Mouse (Mus musculus): ENCODE results near the gene Iqsec1.

Iqsec1 gene

GRCm38 (mm10) chr6:90969341-90969871 is 19.1 kb downstream of the Iqsec1 start:
- DNase-seq (ENCODE audit: low spot score in 2 of 2): no peak

DNA sequence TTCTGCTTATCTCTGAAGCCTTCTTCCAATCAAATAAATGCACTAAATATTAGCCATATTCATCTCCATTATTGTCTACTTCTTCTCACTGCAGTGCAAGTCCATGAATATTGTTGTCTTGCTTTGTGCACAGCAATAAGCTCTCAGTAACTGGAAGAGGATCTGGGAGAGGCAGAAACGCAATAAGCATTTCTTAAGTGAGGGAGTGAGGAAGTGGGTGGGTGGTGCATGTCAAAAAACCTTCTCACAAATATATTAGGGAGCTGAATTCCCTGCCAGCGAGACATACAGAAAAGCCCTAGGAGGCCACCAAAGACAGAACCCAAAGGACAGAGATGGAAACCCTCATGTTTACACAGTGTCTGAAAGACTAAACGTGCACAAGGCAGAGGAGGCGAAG is 35.1 kb downstream of the Iqsec1 start:
- no peak for DNase-seq (ENCODE audit: low spot score in 2 of 2)

DNA sequence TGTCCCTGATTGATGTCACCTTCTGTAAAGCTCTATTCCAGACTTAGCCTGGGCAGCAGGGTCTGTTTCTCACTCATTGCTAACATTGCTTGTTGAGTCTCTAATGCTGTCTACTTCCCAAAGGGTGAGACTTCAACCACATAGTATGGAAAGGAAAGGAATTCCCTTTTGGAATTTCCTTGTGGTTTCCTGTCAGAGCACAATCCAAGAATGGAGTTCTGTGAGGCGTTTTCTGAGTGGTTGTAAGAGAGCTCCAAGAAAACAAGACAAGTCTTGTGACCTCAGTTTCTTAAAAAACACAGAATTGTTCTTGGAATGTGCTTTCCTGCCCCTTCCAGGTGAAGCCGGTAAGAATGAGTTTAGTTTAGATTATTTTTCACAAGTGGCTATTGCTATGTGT is 37.5 kb downstream of the Iqsec1 start:
- no peak for DNase-seq (ENCODE audit: low spot score in 2 of 2)

- DNase-seq (ENCODE audit: low spot score in 2 of 2): no peak
Observed at GRCm38 (mm10) chr6:90948097-90948496, 40.4 kb downstream of the Iqsec1 start.

- peak; percentile 68 to 69 for DNase-seq (ENCODE audit: low spot score in 2 of 2)
Observed at GRCm38 (mm10) chr6:90945560-90946230, 42.8 kb downstream of the Iqsec1 start.

GRCm38 (mm10) chr6:90941257-90941656 is 47.2 kb downstream of the Iqsec1 start:
- no peak for DNase-seq (ENCODE audit: low spot score in 2 of 2)

- DNase-seq (ENCODE audit: low spot score in 2 of 2): no peak
Observed at GRCm38 (mm10) chr6:90933656-90934055, 54.8 kb downstream of the Iqsec1 start.

DNA sequence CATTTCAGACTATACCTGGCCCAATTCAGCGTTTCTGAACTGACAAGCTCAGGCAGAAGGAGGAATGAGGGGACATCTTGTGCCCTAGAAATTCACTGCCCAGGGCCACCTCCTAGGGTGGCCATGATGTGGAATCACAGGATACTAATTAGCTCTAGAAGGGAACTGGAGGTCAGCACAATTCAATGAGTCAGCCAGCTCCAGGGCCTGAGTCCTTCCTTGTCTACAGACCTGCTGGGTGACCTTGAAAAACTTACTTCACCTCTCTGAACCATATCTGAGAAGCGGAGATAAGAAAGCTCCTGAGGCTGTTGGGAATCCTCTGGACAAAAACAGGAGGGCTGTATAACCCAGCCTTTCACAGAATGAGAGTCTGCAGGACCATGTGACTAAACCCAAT is 59.7 kb downstream of the Iqsec1 start:
- DNase-seq (ENCODE audit: low spot score in 2 of 2): no peak

DNA sequence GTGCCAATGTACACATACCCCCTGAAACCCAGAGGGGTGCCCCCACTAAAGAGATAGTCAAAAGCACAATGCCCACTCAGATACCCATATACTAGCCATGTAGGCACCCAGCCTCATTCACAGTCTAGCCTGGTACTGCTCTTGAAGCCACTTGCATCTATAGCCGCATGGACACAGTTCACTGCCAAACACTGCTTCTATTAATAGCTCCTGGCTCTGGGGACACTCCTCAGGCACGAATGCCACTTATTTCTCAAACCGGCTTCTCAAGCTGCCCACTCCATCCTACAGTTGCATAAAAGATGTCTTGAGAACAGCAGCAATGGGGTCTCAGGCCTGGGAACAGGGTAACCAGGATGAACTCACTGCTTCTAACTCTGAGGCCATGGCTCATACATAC is 63.0 kb downstream of the Iqsec1 start:
- peak in 1 of 2 experiments; percentile 51 for DNase-seq (ENCODE audit: low spot score in 2 of 2)

DNA sequence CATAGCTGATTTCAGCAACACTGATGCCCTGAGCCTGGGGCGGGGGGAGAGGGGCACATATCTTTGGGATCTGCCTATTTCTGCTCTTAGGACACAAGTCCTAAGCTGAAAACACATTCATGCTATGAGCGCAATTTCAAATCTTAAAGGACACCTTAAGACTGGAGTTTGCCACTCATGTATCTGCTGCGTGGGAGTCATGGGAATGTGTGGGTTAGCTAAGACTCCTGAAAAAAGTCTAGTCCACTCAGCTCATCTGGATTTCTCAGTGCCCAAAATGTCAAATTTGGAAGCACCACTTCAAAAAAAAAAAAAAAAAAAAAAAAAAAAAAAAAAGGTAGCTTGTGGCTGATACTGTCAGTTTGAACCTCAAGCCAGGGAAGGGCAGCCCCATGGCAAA is 63.7 kb downstream of the Iqsec1 start:
- DNase-seq (ENCODE audit: low spot score in 2 of 2): no peak

DNA sequence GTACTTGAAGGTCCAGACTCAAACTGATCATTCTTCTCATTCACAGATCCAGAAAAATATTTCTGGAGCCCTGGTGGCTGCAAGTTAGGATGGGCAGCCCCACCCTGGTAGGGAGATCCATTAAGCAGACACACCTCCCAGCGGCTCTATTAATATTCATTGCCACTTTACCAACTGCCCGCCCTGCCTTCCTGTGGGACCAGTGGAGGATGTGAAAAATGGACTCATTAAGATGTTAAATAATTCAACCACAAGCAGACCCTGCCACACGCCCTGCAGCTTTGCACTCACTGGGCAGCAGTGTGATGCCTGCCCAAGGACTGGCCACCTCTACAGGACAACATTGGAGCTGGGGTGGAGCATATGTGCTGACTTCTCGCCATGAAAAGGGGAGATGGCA is 64.1 kb downstream of the Iqsec1 start:
- DNase-seq (ENCODE audit: low spot score in 2 of 2): no peak

DNA sequence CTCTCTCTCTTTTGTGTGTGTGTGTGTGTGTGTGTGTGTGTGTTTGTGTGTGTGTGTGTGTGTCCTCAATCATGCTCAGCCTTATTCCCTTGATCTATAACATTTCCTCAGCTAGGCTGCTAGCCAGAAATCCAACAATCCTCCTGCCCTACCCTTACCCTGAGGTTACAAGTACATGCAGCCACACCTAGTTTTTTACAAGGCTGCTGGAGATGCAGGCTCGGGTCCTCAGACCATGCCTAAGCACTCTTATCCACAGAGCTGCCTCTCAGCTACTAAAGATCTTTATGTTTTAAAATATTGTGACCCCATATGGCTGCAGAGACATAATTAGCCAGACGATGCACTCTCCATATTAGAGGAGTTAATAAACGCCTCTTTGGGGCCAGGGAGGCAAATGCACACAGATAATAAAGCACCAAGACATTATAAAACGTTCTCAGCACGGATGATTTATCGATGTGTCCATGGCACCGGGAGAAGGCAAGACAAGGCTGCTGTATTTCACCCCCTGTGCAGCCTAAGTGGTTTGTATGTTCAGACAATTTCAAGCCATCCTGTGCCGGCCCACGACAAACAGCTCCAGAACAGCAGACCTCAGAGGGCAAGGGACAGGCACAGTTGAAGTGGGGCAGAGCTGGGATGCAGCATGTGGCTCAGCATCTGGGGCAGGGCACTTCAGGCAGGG is 67.1 kb downstream of the Iqsec1 start:
- no peak for DNase-seq (ENCODE audit: low spot score in 2 of 2)

GRCm38 (mm10) chr6:90920510-90921220 is 67.8 kb downstream of the Iqsec1 start:
- peak in 1 of 2 experiments; percentile 38 for DNase-seq (ENCODE audit: low spot score in 2 of 2)

GRCm38 (mm10) chr6:90919636-90920420 is 68.7 kb downstream of the Iqsec1 start:
- peak in 1 of 2 experiments; percentile 41 for DNase-seq (ENCODE audit: low spot score in 2 of 2)

DNA sequence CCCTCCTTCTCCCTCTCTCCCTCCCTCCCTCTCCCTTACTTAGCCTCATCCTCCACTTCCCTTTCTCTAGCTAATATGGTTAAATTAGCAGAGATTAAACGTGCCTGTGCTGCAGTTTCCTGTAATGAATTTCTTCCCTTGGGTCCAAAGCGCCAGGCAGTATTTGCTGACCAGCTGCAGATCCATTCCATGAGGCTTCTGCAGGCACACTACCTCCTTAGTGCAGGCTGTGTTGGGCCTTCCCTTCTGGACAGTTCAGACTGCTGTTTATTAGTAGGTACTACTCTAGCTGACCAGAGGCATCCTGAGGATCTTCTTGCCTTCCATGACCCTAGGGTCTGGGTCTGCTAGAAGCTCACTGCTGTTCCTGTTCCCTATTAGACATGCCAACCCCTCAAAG is 72.9 kb downstream of the Iqsec1 start:
- DNase-seq (ENCODE audit: low spot score in 2 of 2): no peak

- no peak for DNase-seq (ENCODE audit: low spot score in 2 of 2)
Observed at GRCm38 (mm10) chr6:90913771-90914170, 74.7 kb downstream of the Iqsec1 start.

GRCm38 (mm10) chr6:90912768-90913167 is 75.7 kb downstream of the Iqsec1 start:
- no peak for DNase-seq (ENCODE audit: low spot score in 2 of 2)

DNA sequence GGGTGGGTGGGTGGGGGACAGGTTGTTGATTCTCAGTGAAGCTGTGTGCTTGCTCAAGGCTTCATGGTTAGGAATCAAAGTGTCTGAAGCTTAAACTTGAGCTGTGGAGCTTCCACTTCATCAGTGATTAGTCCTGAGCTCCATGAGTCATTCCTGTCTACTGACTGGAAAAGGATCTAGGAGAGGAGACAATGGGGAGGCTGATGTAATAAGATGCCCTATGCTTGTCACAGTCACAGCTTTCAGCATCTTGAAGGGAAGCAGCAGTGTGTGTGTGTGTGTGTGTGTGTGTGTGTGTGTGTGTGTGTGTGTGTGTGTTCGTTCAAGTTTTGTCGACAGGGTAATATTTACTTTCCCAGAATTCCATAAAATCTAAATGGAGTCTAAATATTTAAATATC is 84.3 kb downstream of the Iqsec1 start:
- DNase-seq (ENCODE audit: low spot score in 2 of 2): no peak

DNA sequence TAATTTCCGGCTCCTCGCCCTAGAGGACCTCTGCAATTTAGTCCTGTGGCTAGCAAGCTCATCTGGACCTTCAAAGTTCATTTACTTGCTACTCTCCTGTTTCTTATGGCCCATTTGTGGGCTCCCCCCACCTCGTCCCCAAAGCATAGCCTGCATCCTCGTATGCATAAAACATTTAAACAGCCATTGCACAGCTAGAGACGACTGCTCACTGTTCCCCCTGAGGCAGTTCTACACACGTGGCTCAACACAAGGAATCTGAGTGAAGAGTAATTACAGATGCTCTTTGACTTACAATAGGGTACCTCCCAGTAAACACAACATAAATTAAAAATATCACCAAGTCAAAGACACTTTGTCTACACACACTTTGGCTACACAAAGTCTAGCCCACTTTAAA is 88.2 kb downstream of the Iqsec1 start:
- DNase-seq (ENCODE audit: low spot score in 2 of 2): no peak

DNA sequence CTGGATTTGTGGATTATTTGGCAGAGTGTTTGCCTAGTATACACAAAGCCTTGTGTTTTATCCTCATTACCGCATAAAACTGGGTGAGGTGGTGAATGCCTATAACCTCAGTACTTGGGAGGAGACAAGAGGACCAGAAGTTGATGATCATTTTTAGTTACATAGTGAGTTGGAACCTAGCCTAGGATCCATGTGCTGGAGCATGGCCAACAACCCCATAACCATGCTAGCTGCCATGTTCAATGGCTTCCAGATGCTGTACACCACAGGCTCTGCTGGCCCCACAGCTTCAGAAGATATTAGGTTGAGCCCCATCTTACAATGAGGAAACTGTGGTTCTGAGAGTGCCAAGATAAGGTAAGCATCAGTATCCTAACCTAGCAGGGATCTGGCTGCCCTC is 89.2 kb downstream of the Iqsec1 start:
- no peak for DNase-seq (ENCODE audit: low spot score in 2 of 2)

- no peak for DNase-seq (ENCODE audit: low spot score in 2 of 2)
Observed at GRCm38 (mm10) chr6:90898107-90898506, 90.4 kb downstream of the Iqsec1 start.

- DNase-seq (ENCODE audit: low spot score in 2 of 2): no peak
Observed at GRCm38 (mm10) chr6:90892401-90892800, 96.1 kb downstream of the Iqsec1 start.

Measured in right cerebral cortex, postnatal 10 days (tissue).